Mouse (Mus musculus) small intestine, adult 2 months (tissue): ENCODE data around the gene Tctn1. TPM values are rescaled to one million over a fixed set of nuclear protein-coding genes. Genes with fewer than 3 reads are reported as not detected.

Experiments
- H3K27ac ChIP-seq: fragments of 200-500 bp; 2 replicates; pipeline ENCODE4 v1.5.1; 2012; ENCODE audit warnings: low read depth, low read length, control low read depth, inconsistent platforms; ENCODE audit not compliant: insufficient read depth
- H3K27me3 ChIP-seq: fragments of 200-500 bp; 2 replicates; pipeline ENCODE4 v1.6.1; 2012; ENCODE audit warnings: mild to moderate bottlenecking, moderate library complexity, low read length, inconsistent platforms; ENCODE audit not compliant: control insufficient read depth, insufficient read depth
- H3K36me3 ChIP-seq: fragments of 200-500 bp; 2 replicates; pipeline ENCODE4 v1.6.1; 2012; ENCODE audit warnings: mild to moderate bottlenecking, low read length, control low read depth, inconsistent platforms; ENCODE audit not compliant: control insufficient read depth, insufficient read depth
- H3K4me1 ChIP-seq: fragments of 200-500 bp; 2 replicates; pipeline ENCODE4 v1.6.1; 2012; ENCODE audit warnings: low read length, inconsistent platforms, mixed read lengths; ENCODE audit not compliant: control insufficient read depth, insufficient read depth, insufficient read length
- H3K4me3 ChIP-seq: fragments of 200-500 bp; 2 replicates; pipeline ENCODE4 v1.5.1; 2012; ENCODE audit warnings: low read depth, mild to moderate bottlenecking, control low read depth, inconsistent platforms, low read length, moderate library complexity
- CTCF ChIP-seq: fragments of 200-500 bp; IDR thresholded peaks from 2 replicates; pipeline ENCODE4 v1.5.1; 2012; ENCODE audit warnings: low read depth, mild to moderate bottlenecking, control low read depth, inconsistent platforms, low read length, moderate library complexity, mixed read lengths; ENCODE audit not compliant: insufficient replicate concordance, insufficient read length; ENCODE audit errors: extremely low read depth
- POLR2A ChIP-seq: fragments of 200-500 bp; IDR thresholded peaks from 2 replicates; pipeline ENCODE4 v1.6.1; 2012; ENCODE audit warnings: low read depth, mild to moderate bottlenecking, control low read depth, inconsistent platforms, low read length, moderate library complexity
- WGBS: fragments of 180-500 bp; shearing (Covaris S2); methylation state at CpG from one replicate; pipeline ENCODE4 v1.1.7; 2018; 5-methylcytosine and 5-hydroxymethylcytosine counted together
- polyA plus RNA-seq: library from polyadenylated mRNA; depleted of rRNA; stranded (reverse); fragments of >200 nt; gene quantifications from 2 replicates; pipeline ENCODE4 v1.2.3, GENCODE M21; 2012; rRNA removed

Gene Tctn1
- polyA plus RNA-seq, 1 experiment: 12.5 TPM

DNA sequence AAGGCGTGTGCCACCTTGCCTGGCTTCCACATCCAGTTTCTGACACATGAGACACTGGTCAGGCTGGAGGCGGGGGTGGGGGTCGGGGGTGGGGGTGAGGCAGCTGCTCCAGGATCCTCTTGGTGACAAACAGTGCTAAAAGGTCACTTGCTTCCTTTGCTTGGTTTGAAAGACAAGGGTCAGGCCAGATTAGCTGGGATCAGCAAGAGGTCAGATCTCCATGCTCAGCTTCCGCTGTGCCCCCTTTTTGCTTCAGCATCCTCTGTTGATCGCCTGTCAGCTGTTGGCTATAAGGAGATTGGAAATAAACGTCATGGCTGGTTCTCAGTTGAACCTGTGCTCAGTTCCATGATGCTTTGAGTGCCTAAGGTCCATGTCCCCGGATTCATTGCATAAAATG, 73.8 kb downstream of the Tctn1 start:
- H3K36me3 ChIP-seq: no peaks in the 10 kb centered on the region
- WGBS: 79% methylated on average over 7 of the region's 7 CpGs

DNA sequence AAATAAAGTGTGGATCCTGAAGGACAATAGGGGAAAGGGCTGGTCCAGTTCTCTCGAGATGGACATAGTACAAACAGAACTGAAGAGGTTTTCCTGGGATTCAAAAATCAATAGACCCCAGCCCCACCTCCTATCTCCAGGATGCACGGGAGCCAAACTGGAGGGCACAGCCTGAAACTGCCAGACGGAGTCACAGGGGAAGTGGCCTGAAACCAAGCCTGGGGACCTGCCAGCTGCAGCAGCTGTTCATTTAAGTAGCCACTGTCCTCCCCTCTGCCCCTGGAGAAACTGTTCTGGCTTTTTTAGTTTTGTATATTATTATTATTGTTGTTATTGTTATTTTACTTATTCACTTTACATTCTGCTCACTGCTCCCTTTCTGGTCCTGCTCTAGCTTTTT, 75.1 kb downstream of the Tctn1 start:
- TF ChIP-seq CTCF (no peak), POLR2A (no peak)
- WGBS: 25% methylated on average over 3 of the region's 3 CpGs
- H3K36me3 ChIP-seq: no peaks in the 10 kb centered on the region
- peaks cover 11% of the 10 kb centered on the region; the same call in 1 of the 2 replicates for H3K4me1 ChIP-seq
- H3K27ac ChIP-seq: no peak overlapping the region
- H3K4me3 ChIP-seq: no peak overlapping the region
- H3K27me3 ChIP-seq: no peaks in the 10 kb centered on the region

More for the DNA sequence above, 73.8 kb downstream of the Tctn1 start:
- peaks cover 8% of the 10 kb centered on the region; the same call in 1 of the 2 replicates for H3K4me1 ChIP-seq
- H3K4me3 ChIP-seq: no peak overlapping the region
- no peak overlapping the region for H3K27ac ChIP-seq
- TF ChIP-seq POLR2A (no peak), CTCF (no peak)
- H3K27me3 ChIP-seq: no peaks in the 10 kb centered on the region

Other genes with a start within 250 kb of the Tctn1 start
- gene Cux2, start 214.4 kb downstream of the Tctn1 start, polyA plus RNA-seq: 1.7 and 2.6 TPM in 2 replicates
- gene Myl2, start 163.5 kb downstream of the Tctn1 start, polyA plus RNA-seq: not detected in 2 replicates
- gene Ccdc63, start 123.6 kb downstream of the Tctn1 start, polyA plus RNA-seq: 0.10 TPM in 1 of 2 replicates, not detected in the other
- gene Ppp1cc, start 106.2 kb downstream of the Tctn1 start, polyA plus RNA-seq: 31.4 and 58.9 TPM in 2 replicates
- gene Hvcn1, start 57.7 kb downstream of the Tctn1 start, polyA plus RNA-seq: 8.1 and 18.6 TPM in 2 replicates
- gene Pptc7, start 19.9 kb upstream of the Tctn1 start, polyA plus RNA-seq: 12.5 and 20.1 TPM in 2 replicates
- 0.39 and 0.98 TPM in 2 replicates for gene Rad9b, start 89.8 kb upstream of the Tctn1 start, polyA plus RNA-seq
- 31.4 and 36.6 TPM in 2 replicates for gene Vps29, start 89.9 kb upstream of the Tctn1 start, polyA plus RNA-seq
- 22.4 and 32.6 TPM in 2 replicates for gene Gpn3, start 107.4 kb upstream of the Tctn1 start, polyA plus RNA-seq
- 3.2 and 3.5 TPM in 2 replicates for gene Fam216a, start 107.9 kb upstream of the Tctn1 start, polyA plus RNA-seq
- gene Arpc3, start 127.4 kb upstream of the Tctn1 start, polyA plus RNA-seq: 46.5 and 105 TPM in 2 replicates
- 9.1 and 17.2 TPM in 2 replicates for gene Anapc7, start 157.2 kb upstream of the Tctn1 start, polyA plus RNA-seq
- 47.2 and 60.1 TPM in 2 replicates for gene Atp2a2, start 237.8 kb upstream of the Tctn1 start, polyA plus RNA-seq